Mouse (Mus musculus) neural tube, postnatal 0 days (tissue): ENCODE data around the gene Ttc23l. TPM values are rescaled to one million over a fixed set of nuclear protein-coding genes. Genes with fewer than 3 reads are reported as not detected.

Experiments
- polyA plus RNA-seq: library from polyadenylated mRNA; unstranded; fragments of >200 nt; fragmentation: Nextera tagmentation; extraction: Ambion mirVana; gene quantifications from 2 replicates; pipeline ENCODE4 v1.2.1, GENCODE M21; 2015

Ttc23l gene
- polyA plus RNA-seq = not detected in 2 replicates

GRCm38 (mm10) chr15:10558465-10558864 is at the start of gene Ttc23l:
TSS of gene Ttc23l (minus strand) at chr15:10558668.

GRCm38 (mm10) chr15:10485484-10486364 is 72.7 kb downstream of the Ttc23l start, which contains the start of the genes Brix1 and Rad1:
TSS of gene Brix1 (minus strand) at chr15:10485947.
TSS of gene Rad1 (plus strand) at chr15:10486018.

GRCm38 (mm10) chr15:10470151-10470831 is 88.2 kb downstream of the Ttc23l start, which contains the start of gene Dnajc21:
TSS of gene Dnajc21 (minus strand) at chr15:10470516.

Other genes with a start within 250 kb of the Ttc23l start
- gene Gm21973, start 233.3 kb downstream of the Ttc23l start, polyA plus RNA-seq = not detected in 2 replicates
- not detected in 2 replicates for gene Agxt2, start 200.1 kb downstream of the Ttc23l start, polyA plus RNA-seq
- gene Dnajc21, start 88.2 kb downstream of the Ttc23l start, polyA plus RNA-seq = 17.6 and 20.6 TPM in 2 replicates
- gene Brix1, start 72.7 kb downstream of the Ttc23l start, polyA plus RNA-seq = 46.8 and 58.8 TPM in 2 replicates
- gene Rad1, start 72.7 kb downstream of the Ttc23l start, polyA plus RNA-seq = 21.4 and 21.8 TPM in 2 replicates
- 4.8 and 5.6 TPM in 2 replicates for gene Rai14, start 156.0 kb upstream of the Ttc23l start, polyA plus RNA-seq